Mouse (Mus musculus): ENCODE results near the gene Fam169b. TPM values are rescaled to one million over a fixed set of nuclear protein-coding genes. Genes with fewer than 3 reads are reported as not detected.
"Not testable (repeated sequence)": the region's sequence is repeated elsewhere in the genome, so short reads cannot be mapped to it uniquely, and the experiment has no call there.

Fam169b gene
- polyA plus RNA-seq, 1 experiment from 2014 or later: 2.4 TPM

DNA sequence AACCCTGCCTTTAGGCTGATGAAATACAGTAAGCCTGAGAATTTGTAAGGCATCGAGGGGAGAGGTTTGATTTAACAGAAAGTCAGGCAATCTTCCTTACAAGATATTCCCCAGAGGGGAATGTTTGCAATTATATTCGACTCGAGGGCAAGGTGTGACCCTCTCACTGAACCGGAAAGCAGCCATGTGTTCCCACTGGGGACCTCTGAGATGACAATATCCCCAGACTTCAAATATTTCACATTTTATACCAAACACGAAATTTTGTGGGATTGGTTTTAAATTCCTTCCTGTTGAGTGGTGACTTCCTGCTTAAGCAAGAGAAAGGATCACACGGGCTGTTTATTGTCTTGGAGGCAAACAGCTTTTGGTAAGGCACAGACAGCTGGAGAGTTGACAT, 6.9 kb upstream of the Fam169b start:
- H3K27ac ChIP-seq (replicated peaks; ENCODE audit: low read depth, low read length): peak overlapping the region; percentile 42; the same call in 1 of the 2 replicates

DNA sequence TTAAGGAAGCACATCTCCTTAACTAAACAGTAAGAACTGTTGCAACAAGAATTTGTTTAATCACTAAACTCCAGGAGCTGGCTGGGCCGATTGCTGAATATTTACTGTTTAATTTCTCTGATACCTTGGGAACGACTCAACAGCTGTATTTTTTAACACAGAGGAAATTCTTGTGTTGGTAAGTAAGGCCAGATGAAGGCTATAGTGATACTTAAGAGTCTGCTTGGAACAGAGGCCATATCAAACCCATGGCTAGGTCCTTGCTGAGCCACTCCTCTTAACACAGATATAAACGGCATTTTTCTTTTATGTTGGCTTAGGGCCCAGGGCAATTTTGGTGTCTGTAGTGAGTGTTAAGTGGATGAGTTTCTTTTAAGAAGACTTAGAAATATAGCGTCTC, 3.1 kb upstream of the Fam169b start:
- H3K36me3 ChIP-seq (ENCODE audit: control insufficient read depth, insufficient read depth, low read length): no peaks in the 10 kb centered on the region
- 37% methylated on average over 4 of the region's 4 CpGs for WGBS
- DNase-seq (ENCODE audit: low spot score) (no peak), ATAC-seq (ENCODE audit: low read depth) (no peak)
- no peak overlapping the region for H3K27ac ChIP-seq (replicated peaks; ENCODE audit: low read depth, low read length)
- peaks cover 16% of the 10 kb centered on the region for H3K4me1 ChIP-seq (ENCODE audit: control insufficient read depth, insufficient read depth, low read length)
- no peak overlapping the region for H3K4me2 ChIP-seq (ENCODE audit: low read depth, low read length)
- no peak overlapping the region for H3K4me3 ChIP-seq (ENCODE audit: low read depth, low read length)
- H3K27me3 ChIP-seq (replicated peaks; ENCODE audit: control insufficient read depth, insufficient read depth, low read length): no peaks in the 10 kb centered on the region; the same call in 1 of the 2 replicates
- no peaks in the 10 kb centered on the region for H3K9me3 ChIP-seq (ENCODE audit: control insufficient read depth, low read length)
- no peak overlapping the region for H3K9ac ChIP-seq (ENCODE audit: low read depth, low read length)

More for the DNA sequence above, 6.9 kb upstream of the Fam169b start:
- Histone ChIP-seq H3K27me3 (replicated peaks; ENCODE audit: control insufficient read depth, insufficient read depth, low read length) (0 out of 2 replicates have a peak, but pooled peaks cover 3% of the 10 kb centered on the region), H3K4me1 (ENCODE audit: control insufficient read depth, insufficient read depth, low read length) (peaks cover 26% of the 10 kb centered on the region), H3K36me3 (ENCODE audit: control insufficient read depth, insufficient read depth, low read length) (no peaks in the 10 kb centered on the region), H3K9me3 (ENCODE audit: control insufficient read depth, low read length) (no peaks in the 10 kb centered on the region), H3K9ac (ENCODE audit: low read depth, low read length) (no peak overlapping the region; the same call in 1 of the 2 replicates), H3K4me3 (ENCODE audit: low read depth, low read length) (no peak overlapping the region), H3K4me2 (ENCODE audit: low read depth, low read length) (peak overlapping the region; percentile 24)
- 3% methylated on average over 6 of the region's 6 CpGs for WGBS
- ATAC-seq (ENCODE audit: low read depth): peak; percentile 2; the same call in 1 of the 2 replicates
- peak; percentile 76 for DNase-seq (ENCODE audit: low spot score)

DNA sequence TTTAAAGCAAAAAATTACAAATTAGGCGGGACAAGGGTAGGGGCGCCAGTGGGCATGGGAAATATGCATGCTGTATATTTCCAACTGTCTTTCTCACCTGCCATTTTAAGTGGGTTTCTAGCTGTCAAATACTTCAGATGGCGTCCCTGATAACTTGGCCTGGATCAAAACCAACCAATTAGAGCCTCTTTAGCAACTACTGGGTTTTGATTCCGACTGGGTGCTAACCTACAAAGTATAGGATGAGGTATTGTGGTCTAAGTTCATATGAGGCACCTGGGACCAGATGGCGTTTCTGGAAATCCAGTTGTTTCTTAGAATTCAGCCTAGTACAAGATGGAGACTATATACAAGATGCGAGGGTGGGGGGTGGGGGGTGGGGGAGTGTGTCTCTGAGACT, 1.8 kb upstream of the Fam169b start:
- ATAC-seq (ENCODE audit: low read depth) (no peak), DNase-seq (ENCODE audit: low spot score) (no peak)
- no peaks in the 10 kb centered on the region for H3K36me3 ChIP-seq (ENCODE audit: control insufficient read depth, insufficient read depth, low read length)
- H3K9me3 ChIP-seq (ENCODE audit: control insufficient read depth, low read length): no peaks in the 10 kb centered on the region
- no peak overlapping the region for H3K9ac ChIP-seq (ENCODE audit: low read depth, low read length)
- no peak overlapping the region for H3K27ac ChIP-seq (replicated peaks; ENCODE audit: low read depth, low read length)
- peaks cover 20% of the 10 kb centered on the region for H3K4me1 ChIP-seq (ENCODE audit: control insufficient read depth, insufficient read depth, low read length)
- no peak overlapping the region for H3K4me2 ChIP-seq (ENCODE audit: low read depth, low read length)
- 87% methylated on average over 6 of the region's 6 CpGs for WGBS
- H3K4me3 ChIP-seq (ENCODE audit: low read depth, low read length): no peak overlapping the region
- no peaks in the 10 kb centered on the region; the same call in 1 of the 2 replicates for H3K27me3 ChIP-seq (replicated peaks; ENCODE audit: control insufficient read depth, insufficient read depth, low read length)

DNA sequence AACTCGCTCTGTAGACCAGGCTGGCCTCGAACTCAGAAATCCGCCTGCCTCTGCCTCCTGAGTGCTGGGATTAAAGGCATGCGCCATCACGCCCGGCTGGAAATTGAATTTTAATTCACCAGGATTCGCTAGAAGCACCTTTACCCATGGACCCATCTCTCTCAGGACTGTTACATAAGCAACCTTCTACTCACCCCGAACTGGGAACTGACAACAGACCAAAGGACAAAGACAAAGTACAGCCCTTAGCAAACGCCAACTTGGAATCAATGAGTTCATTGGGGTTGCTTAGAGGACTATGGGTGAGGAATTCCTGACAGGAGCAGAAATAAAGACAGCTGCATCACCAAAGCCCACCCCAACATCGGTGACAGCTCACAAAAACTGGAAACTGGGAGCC, 1.0 kb upstream of the Fam169b start:
- Histone ChIP-seq H3K36me3 (ENCODE audit: control insufficient read depth, insufficient read depth, low read length) (no peaks in the 10 kb centered on the region), H3K27ac (replicated peaks; ENCODE audit: low read depth, low read length) (no peak overlapping the region), H3K4me1 (ENCODE audit: control insufficient read depth, insufficient read depth, low read length) (peaks cover 20% of the 10 kb centered on the region), H3K4me3 (ENCODE audit: low read depth, low read length) (no peak overlapping the region), H3K9me3 (ENCODE audit: control insufficient read depth, low read length) (no peaks in the 10 kb centered on the region), H3K27me3 (replicated peaks; ENCODE audit: control insufficient read depth, insufficient read depth, low read length) (no peaks in the 10 kb centered on the region; the same call in 1 of the 2 replicates), H3K9ac (ENCODE audit: low read depth, low read length) (no peak overlapping the region), H3K4me2 (ENCODE audit: low read depth, low read length) (no peak overlapping the region)
- ATAC-seq (ENCODE audit: low read depth) (no peak), DNase-seq (ENCODE audit: low spot score) (no peak)
- 89% methylated on average over 10 of the region's 10 CpGs for WGBS

DNA sequence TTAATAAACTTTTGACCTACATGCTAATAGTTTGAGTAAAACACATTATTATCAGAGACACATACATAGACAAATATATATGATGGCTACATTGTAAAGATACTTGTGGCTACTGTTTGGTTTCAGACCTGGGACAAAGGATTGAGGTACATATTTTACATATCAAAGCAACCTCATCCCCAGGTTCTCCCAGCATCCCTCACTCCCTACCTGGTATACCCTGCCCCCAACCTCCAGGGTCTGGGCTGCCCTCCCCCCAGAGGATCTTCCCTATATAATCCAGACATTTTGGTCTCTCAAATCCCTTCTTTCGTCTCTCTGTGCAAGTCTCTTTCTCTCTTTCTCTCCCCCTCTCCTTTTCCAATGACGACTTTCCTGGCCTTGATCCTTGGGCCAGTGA, 579 bp downstream of the Fam169b start:
- DNase-seq (ENCODE audit: low spot score): no peak

DNA sequence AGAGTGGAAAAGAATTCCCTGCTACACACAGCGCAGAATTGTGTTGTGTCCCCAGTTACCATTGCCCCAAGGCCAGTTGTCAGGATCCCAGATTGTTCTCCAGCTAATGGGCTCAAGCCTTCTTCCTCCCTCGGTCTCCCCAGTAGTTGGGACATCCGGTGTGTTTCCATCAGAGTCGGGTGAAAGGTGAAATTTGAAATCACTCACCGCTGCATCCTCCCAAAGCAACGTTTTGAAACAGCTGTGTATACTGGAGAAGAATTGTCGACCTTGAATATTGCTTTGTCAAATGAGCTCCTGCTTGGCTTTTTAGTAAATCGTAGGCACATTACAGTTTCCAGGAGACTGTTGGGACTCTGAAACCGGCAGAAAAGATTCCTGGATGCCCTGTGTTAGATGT, 1.3 kb downstream of the Fam169b start:
- no peaks in the 10 kb centered on the region for H3K9me3 ChIP-seq (ENCODE audit: control insufficient read depth, low read length)

More for the DNA sequence above, 579 bp downstream of the Fam169b start:
- Histone ChIP-seq H3K4me2 (ENCODE audit: low read depth, low read length) (no peak overlapping the region), H3K36me3 (ENCODE audit: control insufficient read depth, insufficient read depth, low read length) (no peaks in the 10 kb centered on the region), H3K9me3 (ENCODE audit: control insufficient read depth, low read length) (no peaks in the 10 kb centered on the region), H3K4me3 (ENCODE audit: low read depth, low read length) (no peak overlapping the region), H3K9ac (ENCODE audit: low read depth, low read length) (no peak overlapping the region), H3K27me3 (replicated peaks; ENCODE audit: control insufficient read depth, insufficient read depth, low read length) (no peaks in the 10 kb centered on the region; the same call in 1 of the 2 replicates), H3K27ac (replicated peaks; ENCODE audit: low read depth, low read length) (no peak overlapping the region), H3K4me1 (ENCODE audit: control insufficient read depth, insufficient read depth, low read length) (peaks cover 31% of the 10 kb centered on the region)
- no peak for ATAC-seq (ENCODE audit: low read depth)
- 54% methylated on average over 2 of the region's 2 CpGs for WGBS

DNA sequence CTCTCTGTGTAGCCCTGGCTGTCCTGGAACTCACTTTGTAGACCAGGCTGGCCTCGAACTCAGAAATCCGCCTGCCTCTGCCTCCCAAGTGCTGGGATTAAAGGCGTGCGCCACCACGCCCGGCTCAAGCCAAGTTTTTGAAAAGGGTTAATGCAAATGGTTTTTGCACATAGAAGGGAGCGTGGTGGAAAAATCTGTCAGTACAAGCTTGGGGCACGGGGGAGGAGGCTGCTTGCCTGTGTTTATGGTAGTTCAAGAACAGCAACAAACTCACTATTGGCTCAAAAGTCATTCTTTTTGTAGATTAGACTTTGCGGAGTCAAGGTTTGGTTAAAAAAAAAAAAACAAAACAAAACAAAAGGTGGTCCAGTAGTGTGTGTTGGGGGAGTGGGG, 1.8 kb downstream of the Fam169b start:
- Histone ChIP-seq H3K4me1 (ENCODE audit: control insufficient read depth, insufficient read depth, low read length) (peaks cover 31% of the 10 kb centered on the region), H3K27ac (replicated peaks; ENCODE audit: low read depth, low read length) (0 out of 2 replicates have a peak overlapping the region, but pooled peaks have one; percentile 29), H3K4me3 (ENCODE audit: low read depth, low read length) (peak overlapping the region; percentile 34), H3K4me2 (ENCODE audit: low read depth, low read length) (peak overlapping the region; percentile 68), H3K9ac (ENCODE audit: low read depth, low read length) (peak overlapping the region; percentile 56; the same call in 1 of the 2 replicates)
- H3K9me3 ChIP-seq (ENCODE audit: control insufficient read depth, low read length); DNase-seq (ENCODE audit: low spot score); H3K27me3 ChIP-seq (replicated peaks; ENCODE audit: control insufficient read depth, insufficient read depth, low read length); H3K36me3 ChIP-seq (ENCODE audit: control insufficient read depth, insufficient read depth, low read length); ATAC-seq (ENCODE audit: low read depth): not testable (repeated sequence)
- WGBS: 54% methylated on average over 9 of the region's 9 CpGs

More for the DNA sequence above, 1.3 kb downstream of the Fam169b start:
- no peak overlapping the region for H3K4me2 ChIP-seq (ENCODE audit: low read depth, low read length)
- no peak for ATAC-seq (ENCODE audit: low read depth)
- no peaks in the 10 kb centered on the region for H3K36me3 ChIP-seq (ENCODE audit: control insufficient read depth, insufficient read depth, low read length)
- H3K4me1 ChIP-seq (ENCODE audit: control insufficient read depth, insufficient read depth, low read length): peaks cover 31% of the 10 kb centered on the region
- 44% methylated on average over 9 of the region's 9 CpGs for WGBS
- no peak for DNase-seq (ENCODE audit: low spot score)
- no peak overlapping the region for H3K4me3 ChIP-seq (ENCODE audit: low read depth, low read length)
- H3K27me3 ChIP-seq (replicated peaks; ENCODE audit: control insufficient read depth, insufficient read depth, low read length): no peaks in the 10 kb centered on the region; the same call in 1 of the 2 replicates
- no peak overlapping the region for H3K27ac ChIP-seq (replicated peaks; ENCODE audit: low read depth, low read length)
- H3K9ac ChIP-seq (ENCODE audit: low read depth, low read length): no peak overlapping the region

DNA sequence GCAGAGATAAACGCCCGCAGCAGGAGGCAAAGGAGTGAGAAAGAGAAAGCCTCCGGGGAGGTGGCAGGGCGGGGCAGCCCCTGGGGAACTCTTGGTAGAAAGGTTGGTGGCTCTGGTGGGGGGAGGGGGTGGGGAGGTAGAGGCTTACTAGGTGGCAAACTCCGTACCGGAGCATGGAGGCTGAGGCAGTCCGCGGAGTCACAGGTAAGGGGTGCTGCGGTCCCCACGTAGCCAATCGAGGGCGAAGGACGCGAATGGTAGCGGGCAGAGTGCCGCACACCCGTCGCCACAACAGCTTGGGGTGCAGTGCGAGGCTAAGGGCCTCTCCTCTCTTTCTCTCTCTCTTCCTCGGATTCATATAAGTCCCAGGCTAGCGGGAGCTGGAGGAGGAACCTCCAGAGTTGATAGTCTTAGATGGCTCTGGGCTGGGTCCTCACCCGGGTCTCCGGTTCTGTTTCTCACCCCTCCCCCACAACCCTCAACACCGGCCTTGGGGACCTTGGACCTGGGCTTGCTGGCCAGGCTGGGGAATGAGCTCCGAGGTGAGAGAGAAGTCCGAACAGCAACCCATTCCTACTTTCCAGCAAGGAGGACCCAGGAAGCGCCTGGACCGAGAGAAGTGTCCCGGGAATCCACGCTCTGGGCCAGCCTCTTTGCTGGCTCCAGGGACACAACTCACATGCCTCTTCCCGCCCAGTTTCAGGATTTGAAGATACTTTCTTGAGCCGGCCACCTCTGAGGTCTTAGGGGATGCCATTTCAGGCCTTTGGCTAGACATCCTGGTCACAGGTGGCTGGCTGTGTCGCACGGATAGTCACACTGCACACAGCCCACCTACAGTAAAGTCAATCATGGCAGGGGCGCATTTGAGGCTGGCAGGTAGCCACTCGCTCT, 2.4 kb downstream of the Fam169b start:
- peak overlapping the region; percentile 74 for H3K27ac ChIP-seq (replicated peaks; ENCODE audit: low read depth, low read length)
- no peak for DNase-seq (ENCODE audit: low spot score)

More for the DNA sequence above, 2.4 kb downstream of the Fam169b start:
- Histone ChIP-seq H3K4me1 (ENCODE audit: control insufficient read depth, insufficient read depth, low read length) (peaks cover 31% of the 10 kb centered on the region), H3K9me3 (ENCODE audit: control insufficient read depth, low read length) (no peaks in the 10 kb centered on the region), H3K4me2 (ENCODE audit: low read depth, low read length) (peak overlapping the region; percentile 68), H3K36me3 (ENCODE audit: control insufficient read depth, insufficient read depth, low read length) (no peaks in the 10 kb centered on the region), H3K4me3 (ENCODE audit: low read depth, low read length) (peak overlapping the region; percentile 34), H3K27me3 (replicated peaks; ENCODE audit: control insufficient read depth, insufficient read depth, low read length) (no peaks in the 10 kb centered on the region; the same call in 1 of the 2 replicates), H3K9ac (ENCODE audit: low read depth, low read length) (peak overlapping the region; percentile 56)
- 7% methylated on average over 36 of the region's 36 CpGs for WGBS
- peak; percentile 34; the same call in 1 of the 2 replicates for ATAC-seq (ENCODE audit: low read depth)

Data from embryonic facial prominence, embryonic 14.5 days (tissue).